Mouse (Mus musculus) heart, postnatal 4 days (tissue): ENCODE measurements at regions not wholly inside any gene's neighbourhood (a gene's known extent, or its start where the extent isn't known, plus 50 kb on each side); places are given as distances from the start of the nearest gene placed in this dataset.

ENCODE experiments used
- DNase-seq: peaks from one replicate; pipeline ENCODE4 v3.0.0; 2021

- DNase-seq: no peak
These were observed 285.7 kb downstream of the Rngtt start for GRCm38 (mm10) chr4:33595763-33596162.

- no peak for DNase-seq
These were observed 289.9 kb downstream of the Rngtt start for GRCm38 (mm10) chr4:33599966-33600365.

DNA sequence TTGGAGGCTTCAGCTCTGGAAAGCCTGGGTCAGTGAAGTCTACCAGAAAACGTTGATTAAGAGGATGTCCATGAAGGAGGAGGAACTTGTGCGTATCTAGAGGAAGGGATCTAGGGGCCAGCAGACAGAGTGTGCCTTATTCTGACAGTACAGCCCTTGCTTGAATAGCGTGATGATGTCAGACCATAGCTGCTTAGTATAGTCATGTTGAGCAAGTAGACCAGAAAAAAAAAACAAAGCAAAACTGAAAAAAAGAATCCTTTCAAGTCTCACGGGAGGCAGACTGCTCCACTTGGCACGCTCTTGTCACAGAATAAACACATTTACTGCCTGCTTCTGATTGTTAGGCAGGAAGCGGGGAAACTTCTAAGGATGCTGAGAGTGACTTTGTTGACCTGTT is 290.7 kb downstream of the Rngtt start:
- no peak for DNase-seq

DNA sequence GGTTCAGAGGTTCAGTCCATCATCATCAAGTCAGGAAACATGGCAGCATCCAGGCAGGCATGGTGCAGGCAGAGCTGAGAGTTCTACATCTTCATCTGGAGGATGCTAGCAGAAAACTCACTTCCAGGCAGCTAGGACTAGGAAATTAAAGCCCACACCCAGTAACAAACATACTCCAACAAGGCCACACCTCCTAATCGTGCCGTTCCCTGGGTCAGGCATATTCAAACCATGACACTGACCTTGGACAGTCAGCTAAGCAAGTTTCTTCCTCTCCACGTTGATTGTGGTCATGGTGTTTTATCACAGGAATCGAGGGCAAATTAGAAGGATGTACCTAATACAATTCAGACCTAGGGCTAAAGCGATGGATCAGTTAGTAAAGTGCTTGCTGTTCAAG is 294.5 kb downstream of the Rngtt start:
- no peak for DNase-seq

DNA sequence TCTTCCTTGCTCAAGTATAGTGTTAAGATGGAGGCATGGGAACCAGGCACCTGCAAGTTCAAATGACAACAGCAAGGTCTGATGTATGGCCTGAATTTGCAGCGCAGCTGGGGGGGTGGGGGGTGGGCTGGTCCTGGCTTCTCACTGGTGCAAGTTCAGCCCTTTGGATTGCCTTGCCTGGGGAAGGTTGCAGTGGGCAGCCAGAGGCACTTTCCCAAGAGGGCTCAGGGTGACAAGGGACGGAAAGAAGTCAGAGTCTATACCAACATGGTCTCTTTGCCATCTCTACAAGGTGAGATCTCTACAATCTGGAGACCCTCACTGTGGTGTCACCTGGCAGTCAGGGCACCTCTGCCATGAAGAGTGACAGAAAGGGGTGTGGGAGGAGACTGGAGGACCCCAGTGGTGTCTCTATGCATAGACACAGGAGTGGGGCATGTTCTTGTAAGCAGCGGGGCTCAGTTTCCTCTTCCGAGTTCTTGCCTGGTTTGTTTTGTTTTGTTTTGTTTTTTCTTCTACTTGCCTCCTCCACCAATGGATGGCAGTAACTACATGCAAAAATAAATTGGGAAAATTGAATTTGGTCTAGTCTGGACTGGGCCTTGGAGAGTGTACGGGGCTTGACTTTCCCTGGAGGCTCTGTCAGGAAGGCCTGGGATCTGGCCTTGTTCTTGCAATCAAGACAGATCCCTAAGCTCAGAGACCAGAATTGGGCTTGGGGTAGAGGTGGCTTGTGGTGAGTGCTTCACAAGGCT is 284.4 kb upstream of the Cnr1 start:
- no peak for DNase-seq

DNA sequence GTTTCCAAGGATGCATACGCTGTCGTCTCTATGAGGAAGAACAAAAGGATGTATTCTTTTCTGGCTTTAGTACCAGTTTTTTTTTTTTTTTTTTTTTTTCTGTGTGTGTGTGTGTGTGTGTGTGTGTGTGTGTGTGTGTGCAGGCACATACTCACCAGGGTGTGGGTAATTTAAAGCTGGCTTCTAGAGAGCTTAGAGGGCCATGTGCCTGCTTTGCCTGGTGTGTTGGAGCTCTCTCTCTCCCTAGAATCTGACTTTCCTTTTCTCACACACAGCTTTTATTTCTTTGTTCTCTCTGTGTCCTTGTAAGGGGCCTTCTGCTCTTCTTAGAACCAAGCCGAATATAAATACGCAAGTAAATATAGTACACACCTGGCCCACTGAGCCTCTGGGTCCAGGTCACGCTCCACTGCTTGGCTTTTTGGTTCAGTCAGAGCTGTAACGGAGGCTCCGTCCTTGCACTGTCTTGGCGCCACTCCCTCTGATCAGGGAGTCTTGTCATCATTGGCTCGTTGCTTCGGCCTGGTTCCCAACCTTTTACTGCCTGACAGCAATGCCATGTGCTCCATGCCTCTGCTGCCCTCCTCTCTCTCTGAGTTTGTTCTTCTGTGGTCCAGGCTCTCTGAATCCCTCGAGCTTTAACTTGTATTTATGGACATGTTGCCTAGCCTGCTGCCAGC is 283.7 kb upstream of the Cnr1 start:
- DNase-seq: no peak

GRCm38 (mm10) chr4:33641883-33642282 is 282.5 kb upstream of the Cnr1 start:
- no peak for DNase-seq

DNA sequence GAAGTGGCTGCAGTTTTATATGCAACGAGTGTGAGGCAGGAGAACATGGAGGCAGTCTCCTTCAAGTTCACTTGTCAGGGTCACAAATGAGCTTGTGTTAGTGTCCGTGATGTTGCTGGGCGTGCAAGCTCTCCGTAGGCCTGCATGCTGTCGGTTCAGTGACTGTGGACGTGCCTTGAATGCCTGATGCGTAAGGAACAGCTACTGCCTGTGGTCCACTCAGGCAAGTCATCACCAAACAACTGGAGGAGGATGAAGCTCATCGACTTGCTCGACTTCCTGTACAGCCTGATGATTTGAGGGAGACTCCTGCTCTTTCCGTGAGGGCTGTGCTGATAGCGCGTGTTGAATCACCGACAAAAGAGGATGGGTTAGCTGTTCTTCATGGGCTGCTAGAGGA is 281.9 kb upstream of the Cnr1 start:
- no peak for DNase-seq

GRCm38 (mm10) chr4:33645217-33645616 is 279.2 kb upstream of the Cnr1 start:
- no peak for DNase-seq

- DNase-seq: no peak
These were observed 273.1 kb upstream of the Cnr1 start for GRCm38 (mm10) chr4:33651292-33651691.

DNA sequence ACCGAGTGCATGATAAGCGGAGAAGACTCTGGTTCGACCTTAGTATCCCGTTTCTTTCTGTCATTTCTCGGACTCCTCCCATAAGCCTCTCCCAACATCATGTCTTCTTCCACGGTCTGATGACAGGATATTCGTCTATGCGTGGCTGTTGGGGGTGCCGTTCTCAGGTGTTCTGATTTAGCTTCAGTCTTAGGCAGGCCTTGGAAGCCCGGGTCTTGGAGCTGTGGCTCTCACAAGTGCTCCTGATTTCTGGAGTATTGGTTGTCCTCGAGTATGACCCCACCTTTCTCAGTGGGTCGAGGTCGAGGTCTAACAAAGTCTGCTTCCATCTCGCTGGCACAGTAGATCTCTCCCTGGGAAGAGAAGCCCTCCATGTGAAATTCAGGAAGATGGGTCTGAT is 264.6 kb upstream of the Cnr1 start:
- no peak for DNase-seq

GRCm38 (mm10) chr4:33660553-33660952 is 263.8 kb upstream of the Cnr1 start:
- no peak for DNase-seq

- DNase-seq: no peak
These were observed 262.5 kb upstream of the Cnr1 start for GRCm38 (mm10) chr4:33661862-33662261.

DNA sequence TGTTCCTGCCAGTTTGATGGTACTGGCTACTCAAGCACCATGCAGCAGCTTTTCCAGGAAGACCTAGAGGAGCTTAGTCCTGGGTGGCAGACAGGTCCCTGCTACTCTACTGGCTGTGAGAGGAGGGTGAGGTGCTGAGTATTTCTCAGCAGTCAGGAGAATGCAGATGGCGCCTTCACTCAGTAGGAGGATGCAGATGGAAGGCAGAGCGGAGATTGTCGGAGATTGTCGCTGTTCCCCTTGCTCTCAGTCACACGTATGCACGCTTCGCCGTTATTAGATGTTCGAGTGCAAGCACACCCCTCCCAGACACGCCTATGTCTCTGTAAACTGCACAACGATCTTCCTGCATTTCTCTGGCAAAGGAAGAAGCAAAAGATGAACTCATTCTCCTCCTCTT is 261.4 kb upstream of the Cnr1 start:
- DNase-seq: no peak

DNA sequence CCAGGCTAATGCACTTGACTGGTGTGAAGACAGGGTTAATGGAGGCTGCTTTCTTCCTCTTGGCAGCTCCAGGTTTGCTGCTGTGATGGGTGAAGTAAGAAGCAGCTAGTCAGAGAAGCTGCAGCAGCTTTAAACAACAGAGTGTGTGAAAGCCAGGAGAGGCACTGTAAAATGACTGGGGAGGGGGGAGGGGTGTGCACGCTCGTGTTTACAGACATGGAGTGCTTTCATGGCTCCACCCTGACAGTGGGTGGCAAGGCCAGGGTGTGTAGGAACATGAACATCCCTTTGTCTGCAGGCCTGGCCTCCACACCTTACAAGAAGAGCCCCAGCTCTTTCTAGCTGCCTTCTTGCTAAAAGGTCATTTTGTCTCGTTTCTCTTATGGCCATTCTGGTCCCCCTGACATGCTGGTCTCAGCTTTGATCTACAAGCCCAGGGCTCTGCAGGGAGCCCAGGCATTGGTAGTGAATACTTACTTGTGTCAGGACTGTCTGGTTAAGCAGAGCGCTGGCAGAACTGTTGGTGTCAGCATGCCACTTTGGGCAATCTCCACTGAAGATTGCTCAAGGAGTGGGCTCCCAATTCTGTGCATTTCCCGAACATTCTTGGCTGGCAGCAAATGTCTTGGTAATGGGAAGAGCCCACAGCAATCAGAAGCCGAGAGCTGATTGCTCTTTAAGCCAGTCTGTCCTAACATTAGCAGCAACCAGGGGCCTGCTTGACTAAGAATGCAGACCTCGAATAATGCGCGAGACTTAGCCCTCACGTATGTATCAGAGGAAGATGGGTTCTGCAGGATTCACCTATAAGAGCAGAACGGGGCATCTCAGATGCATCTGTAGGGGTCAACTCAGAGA is 260.5 kb upstream of the Cnr1 start:
- no peak for DNase-seq

DNA sequence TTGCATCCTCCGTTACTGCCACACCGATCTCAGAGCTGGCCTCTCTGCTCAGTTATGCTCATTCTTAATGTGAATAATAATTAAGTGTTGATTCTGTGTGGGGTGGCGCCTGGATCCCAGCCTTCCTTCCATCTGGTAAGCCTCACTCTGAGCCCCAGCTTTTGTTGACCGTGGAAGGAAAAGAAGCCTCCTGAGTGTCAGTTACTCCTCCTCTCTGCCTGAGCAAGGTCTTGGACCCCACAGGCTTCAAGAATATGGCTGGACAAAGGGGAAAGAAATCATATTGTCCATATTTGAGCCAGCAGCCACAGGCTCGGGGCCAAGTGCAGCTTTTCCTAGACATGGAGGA is 259.9 kb upstream of the Cnr1 start:
- DNase-seq: no peak

DNA sequence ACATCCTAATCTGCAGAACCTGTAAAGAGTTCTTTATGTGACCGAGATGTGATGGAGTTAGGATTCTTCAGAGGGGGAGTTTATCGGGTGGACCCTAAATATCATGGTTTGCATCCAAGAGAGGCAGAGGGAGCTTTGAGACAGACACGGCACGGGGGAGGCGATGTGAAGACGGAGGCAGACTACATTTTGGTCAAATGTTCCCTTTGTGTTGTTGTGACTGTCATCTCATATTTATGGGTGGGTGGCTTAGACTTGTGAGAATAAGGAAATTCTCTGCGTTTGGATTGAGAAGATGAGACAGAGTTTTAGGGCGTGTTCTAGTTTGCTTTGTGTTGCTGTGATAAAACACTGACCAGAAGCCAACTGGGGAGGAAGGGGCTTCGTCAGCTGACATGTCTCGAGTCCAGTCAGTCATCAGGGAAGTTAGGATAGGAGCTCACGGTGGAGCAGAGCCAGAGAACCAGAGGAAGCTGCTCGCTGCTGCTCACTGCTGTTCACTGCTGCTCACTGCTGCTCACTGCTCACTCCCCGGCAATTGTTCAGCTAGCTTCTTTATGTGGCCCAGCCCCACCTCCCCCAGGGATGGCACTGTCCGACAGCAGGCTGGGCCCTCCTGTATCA is 259.0 kb upstream of the Cnr1 start:
- DNase-seq: no peak

GRCm38 (mm10) chr4:33668431-33668830 is 256.0 kb upstream of the Cnr1 start:
- DNase-seq: no peak

GRCm38 (mm10) chr4:33675044-33675443 is 249.3 kb upstream of the Cnr1 start:
- no peak for DNase-seq

- no peak for DNase-seq
These were observed 245.0 kb upstream of the Cnr1 start for GRCm38 (mm10) chr4:33679351-33679750.

DNA sequence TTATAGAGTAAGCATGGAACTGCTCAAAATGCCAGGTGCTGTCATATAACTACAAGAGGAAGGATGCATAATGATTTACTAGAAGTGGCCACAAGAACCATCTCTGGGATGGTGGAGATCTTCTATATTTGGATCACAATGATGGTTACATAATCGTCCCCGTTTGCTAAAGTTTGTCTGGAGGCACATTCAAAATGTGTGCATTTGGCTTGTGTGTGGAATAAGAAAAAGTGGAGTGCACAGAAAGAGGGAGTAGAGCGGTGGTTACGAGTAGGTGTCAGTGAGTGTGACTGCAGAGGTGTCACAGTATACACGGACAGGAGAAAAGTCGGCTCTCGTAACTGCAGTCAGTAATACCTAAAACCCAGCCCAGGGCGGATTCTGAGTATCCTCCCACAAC is 238.3 kb upstream of the Cnr1 start:
- no peak for DNase-seq

DNA sequence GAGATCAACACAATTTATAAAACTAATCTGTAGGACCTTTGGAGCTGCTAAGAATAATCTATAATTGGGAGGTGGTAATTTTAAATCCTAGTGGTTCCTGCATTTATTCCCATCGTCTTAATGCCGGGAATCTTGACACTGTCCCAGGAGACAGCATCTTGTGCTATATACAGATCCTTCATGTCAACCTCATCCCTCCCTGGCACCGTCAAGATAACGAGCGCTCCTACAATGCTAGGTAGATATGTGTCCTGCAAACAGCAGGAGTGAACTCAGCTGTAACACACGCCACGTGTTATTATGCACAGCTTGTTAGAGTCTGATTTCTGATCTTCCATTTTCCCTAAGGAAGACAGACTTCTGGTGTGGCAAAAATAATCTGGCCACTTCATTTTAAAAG is 237.0 kb upstream of the Cnr1 start:
- DNase-seq: no peak

DNA sequence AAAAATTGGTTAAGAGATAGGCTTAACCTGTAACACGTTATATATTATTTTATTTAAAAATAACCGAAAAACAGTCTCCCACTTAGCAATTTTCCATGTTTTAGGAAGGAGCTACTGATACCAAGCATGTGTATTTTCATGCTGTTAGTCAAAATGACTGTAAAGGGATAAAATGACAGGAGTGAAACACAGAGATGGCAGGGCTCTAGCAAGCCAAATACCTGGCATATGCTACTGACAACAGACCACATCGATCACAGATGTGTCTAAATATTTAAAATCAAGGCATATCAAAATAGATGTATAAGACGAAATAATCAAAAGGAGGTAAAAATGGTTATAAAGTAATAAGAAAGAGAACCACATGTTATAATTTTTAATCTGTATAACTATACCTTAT is 231.0 kb upstream of the Cnr1 start:
- DNase-seq: no peak
